Mouse (Mus musculus) liver, embryonic 15.5 days (tissue): ENCODE results near the gene Gm20388. TPM values are rescaled to one million over a fixed set of nuclear protein-coding genes. Genes with fewer than 3 reads are reported as not detected.
"Not testable (repeated sequence)": the region's sequence is repeated elsewhere in the genome, so short reads cannot be mapped to it uniquely, and the experiment has no call there.

Experiments
- ATAC-seq: fragments of 200-750 bp; cut with Nextera tagmentation; 2 replicates; pipeline ENCODE4 v1.8.0; 2017; ENCODE audit warnings: moderate number of reproducible peaks, mild to moderate bottlenecking, moderate library complexity; ENCODE audit not compliant: insufficient read depth
- H3K27ac ChIP-seq: fragments of 300-500 bp; sonication (generic); replicated peaks from 2 replicates; pipeline ENCODE4 v1.5.1; 2015; ENCODE audit warnings: mild to moderate bottlenecking, inconsistent platforms
- H3K27me3 ChIP-seq: fragments of 300-500 bp; sonication (generic); 2 replicates; pipeline ENCODE4 v1.6.1; 2015; ENCODE audit warnings: mild to moderate bottlenecking, inconsistent platforms
- H3K36me3 ChIP-seq: fragments of 300-500 bp; sonication (generic); replicated peaks from 2 replicates; pipeline ENCODE4 v1.6.1; 2015; ENCODE audit warnings: moderate library complexity, mild to moderate bottlenecking, inconsistent platforms
- H3K4me1 ChIP-seq: fragments of 300-500 bp; sonication (generic); replicated peaks from 2 replicates; pipeline ENCODE4 v1.6.1; 2015; ENCODE audit warnings: inconsistent platforms
- H3K4me2 ChIP-seq: fragments of 300-500 bp; sonication (generic); 2 replicates; pipeline ENCODE4 v1.6.1; 2015; ENCODE audit warnings: moderate library complexity, mild to moderate bottlenecking, inconsistent platforms
- H3K4me3 ChIP-seq: fragments of 300-500 bp; sonication (generic); replicated peaks from 2 replicates; pipeline ENCODE4 v1.5.1; 2015; ENCODE audit warnings: mild to moderate bottlenecking, inconsistent platforms
- H3K9ac ChIP-seq: fragments of 300-500 bp; sonication (generic); 2 replicates; pipeline ENCODE4 v1.6.1; 2015; ENCODE audit warnings: moderate library complexity, mild to moderate bottlenecking, inconsistent platforms
- H3K9me3 ChIP-seq: fragments of 300-500 bp; sonication (generic); replicated peaks from 2 replicates; pipeline ENCODE4 v1.6.1; 2016; ENCODE audit warnings: inconsistent platforms
- WGBS: fragments of 180-500 bp; shearing (Covaris S2); methylation state at CpG from one replicate; pipeline ENCODE4 v1.1.7; 2015; ENCODE audit warnings: mixed read lengths; ENCODE audit not compliant: insufficient replicate concordance; 5-methylcytosine and 5-hydroxymethylcytosine counted together
- polyA plus RNA-seq: library from polyadenylated mRNA; unstranded; fragments of >200 nt; fragmentation: Nextera tagmentation; extraction: Ambion mirVana; gene quantifications from 2 replicates; pipeline ENCODE4 v1.2.1, GENCODE M21; 2015

Gene Gm20388
- polyA plus RNA-seq, 1 experiment from 2014 or later, result not detected

DNA sequence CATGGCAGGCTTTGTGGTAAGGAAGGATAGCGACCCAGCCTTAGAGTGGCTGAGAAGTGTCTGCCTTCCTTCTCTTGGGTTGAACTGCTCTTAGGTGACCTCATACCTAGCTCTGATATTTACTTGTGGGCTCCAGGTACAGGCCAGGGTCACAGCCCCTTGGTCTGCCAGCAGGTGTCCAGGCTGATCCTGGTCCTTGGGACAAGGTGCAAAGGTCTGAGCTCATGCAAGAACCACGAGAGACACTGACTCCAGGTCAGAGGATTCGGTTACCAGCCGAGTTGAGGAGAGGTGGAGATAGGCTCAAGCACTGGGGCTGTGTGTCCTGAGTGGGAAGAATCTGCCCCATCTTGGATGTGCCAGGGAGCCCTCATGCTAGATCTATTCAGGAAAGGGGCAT is 3333.7 kb downstream of the Gm20388 start:
- peak; percentile 19 for ATAC-seq
- Histone ChIP-seq H3K9me3 (no peaks in the 10 kb centered on the region), H3K27ac (no peak overlapping the region), H3K4me3 (no peak overlapping the region), H3K27me3 (no peaks in the 10 kb centered on the region), H3K4me1 (peaks cover 18% of the 10 kb centered on the region), H3K4me2 (no peak overlapping the region), H3K9ac (no peak overlapping the region), H3K36me3 (peaks cover 34% of the 10 kb centered on the region)
- WGBS, result 58% methylated on average over 4 of the region's 4 CpGs

DNA sequence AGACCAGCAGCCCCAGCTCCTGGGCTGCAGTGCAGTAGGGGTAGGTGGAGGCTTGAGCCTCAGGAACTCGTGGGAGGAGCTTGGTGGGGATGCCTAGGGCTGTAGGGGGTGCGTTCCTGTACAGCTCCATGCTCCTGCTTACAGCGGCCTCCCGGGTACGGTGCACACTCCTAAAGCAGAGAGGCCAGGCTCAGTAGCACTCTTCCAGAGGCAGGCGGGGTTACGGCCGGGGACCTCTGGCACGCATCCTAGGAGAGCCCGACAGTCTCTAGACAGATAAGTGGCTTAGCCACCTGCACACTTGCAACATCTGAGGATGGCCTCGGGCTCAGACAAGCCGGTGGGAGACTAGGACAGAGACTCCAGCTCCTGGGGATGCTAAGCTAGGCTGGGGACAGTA is 3334.9 kb downstream of the Gm20388 start:
- Histone ChIP-seq H3K4me3 (no peak overlapping the region), H3K4me1 (peaks cover 18% of the 10 kb centered on the region), H3K4me2 (no peak overlapping the region), H3K36me3 (peaks cover 37% of the 10 kb centered on the region), H3K27ac (no peak overlapping the region), H3K9ac (no peak overlapping the region), H3K9me3 (no peaks in the 10 kb centered on the region), H3K27me3 (no peaks in the 10 kb centered on the region)
- no peak for ATAC-seq
- 79% methylated on average over 12 of the region's 12 CpGs for WGBS

DNA sequence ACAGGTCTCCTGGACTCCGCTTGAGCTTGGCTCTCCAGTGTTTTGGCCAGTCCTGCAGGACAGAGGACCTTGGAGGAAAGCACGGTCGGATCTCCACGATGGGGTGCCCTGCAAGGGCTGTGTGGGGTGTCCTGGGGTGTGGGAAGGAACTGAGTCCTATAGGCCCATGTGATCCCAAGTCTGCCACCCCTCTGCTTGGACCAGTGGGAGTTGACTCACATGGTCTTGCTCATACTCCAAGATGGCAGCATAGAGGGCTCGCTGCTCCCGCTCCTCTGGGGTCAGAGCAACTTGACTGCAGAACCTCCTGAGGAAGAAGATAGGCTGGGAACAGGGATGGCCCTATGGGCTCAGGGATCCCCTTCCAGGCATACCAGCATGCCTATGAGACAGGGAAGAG is 3337.1 kb downstream of the Gm20388 start:
- WGBS, result 85% methylated on average over 6 of the region's 6 CpGs
- Histone ChIP-seq H3K27ac (no peak overlapping the region), H3K4me3 (no peak overlapping the region), H3K9ac (no peak overlapping the region), H3K4me2 (no peak overlapping the region), H3K36me3 (peaks cover 40% of the 10 kb centered on the region), H3K27me3 (no peaks in the 10 kb centered on the region), H3K9me3 (no peaks in the 10 kb centered on the region), H3K4me1 (peaks cover 25% of the 10 kb centered on the region)
- ATAC-seq, result no peak

DNA sequence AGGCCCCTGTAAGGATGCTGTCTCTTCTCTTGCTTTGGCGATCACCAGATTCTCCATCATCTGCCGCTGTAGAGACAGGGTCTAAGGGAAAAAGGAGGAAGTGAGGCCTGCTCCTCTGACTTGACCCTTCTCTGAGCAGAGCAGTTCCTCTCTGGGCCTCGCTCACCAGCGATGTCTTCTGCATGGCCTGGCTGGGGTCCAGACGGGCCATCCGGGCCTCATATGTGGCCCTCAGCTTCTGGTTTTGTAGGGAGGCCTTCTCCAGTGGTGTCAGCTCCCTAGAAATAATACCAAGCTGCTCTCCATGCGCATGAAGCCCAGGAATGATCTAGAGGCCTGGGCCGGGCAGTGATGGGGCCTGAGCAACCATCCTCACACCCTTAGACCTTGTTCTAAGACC is 3338.0 kb downstream of the Gm20388 start:
- no peak for ATAC-seq
- peaks cover 28% of the 10 kb centered on the region for H3K4me1 ChIP-seq
- no peak overlapping the region for H3K4me2 ChIP-seq
- 67% methylated on average over 8 of the region's 8 CpGs for WGBS
- H3K27ac ChIP-seq, result no peak overlapping the region
- no peak overlapping the region for H3K4me3 ChIP-seq
- H3K36me3 ChIP-seq, result peaks cover 37% of the 10 kb centered on the region
- no peak overlapping the region for H3K9ac ChIP-seq
- H3K9me3 ChIP-seq, result no peaks in the 10 kb centered on the region
- H3K27me3 ChIP-seq, result no peaks in the 10 kb centered on the region

DNA sequence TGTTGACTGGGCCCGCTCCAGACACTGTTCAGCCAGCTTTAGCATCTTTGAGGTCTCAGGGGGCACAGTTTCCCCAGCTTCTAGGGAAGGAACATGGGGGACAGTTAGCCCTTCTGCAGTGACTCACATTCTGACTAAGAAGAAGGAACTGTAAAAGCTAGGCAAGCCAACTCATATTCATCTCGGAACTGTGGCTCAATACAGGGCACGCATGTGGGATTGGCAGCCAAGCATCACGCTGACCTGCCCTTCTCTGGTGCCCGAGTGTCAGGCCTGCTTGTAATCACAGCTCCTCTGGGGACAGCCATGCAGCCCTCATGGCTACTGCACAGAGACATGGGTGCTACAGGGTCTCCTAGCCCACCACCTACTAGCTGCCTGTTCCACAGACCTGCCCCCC is 3340.3 kb downstream of the Gm20388 start:
- WGBS, result 90% methylated on average over 5 of the region's 5 CpGs
- no peak for ATAC-seq
- H3K27ac ChIP-seq, result no peak overlapping the region
- no peaks in the 10 kb centered on the region for H3K27me3 ChIP-seq
- peaks cover 31% of the 10 kb centered on the region for H3K36me3 ChIP-seq
- H3K4me2 ChIP-seq, result no peak overlapping the region
- H3K4me3 ChIP-seq, result no peak overlapping the region
- no peak overlapping the region for H3K9ac ChIP-seq
- H3K9me3 ChIP-seq, result no peaks in the 10 kb centered on the region
- H3K4me1 ChIP-seq, result peaks cover 34% of the 10 kb centered on the region

DNA sequence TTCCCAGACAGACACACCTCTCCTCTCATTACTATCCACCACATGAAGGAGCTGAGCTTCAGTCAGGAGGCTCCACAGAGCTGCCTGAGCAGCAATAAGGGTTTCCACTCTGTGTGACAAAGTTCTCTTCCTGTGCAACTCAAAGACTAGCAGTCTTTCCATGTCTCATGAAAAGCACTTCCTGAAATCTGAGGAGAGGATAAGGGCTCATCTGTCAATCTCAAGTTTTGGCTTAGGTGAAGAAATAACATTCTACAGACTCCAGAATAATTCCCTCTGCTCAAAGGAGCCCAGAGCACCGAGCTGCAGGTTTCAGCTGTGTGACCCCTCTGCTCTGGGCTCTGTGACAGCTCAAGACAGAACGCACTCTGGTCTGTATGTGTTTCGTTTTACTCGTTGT is 3342.3 kb downstream of the Gm20388 start:
- Histone ChIP-seq H3K9ac (peak overlapping the region; percentile 94), H3K27me3 (no peaks in the 10 kb centered on the region), H3K27ac (peak overlapping the region; percentile 88), H3K4me3 (peak overlapping the region; percentile 98), H3K4me1 (peaks cover 40% of the 10 kb centered on the region), H3K36me3 (peaks cover 32% of the 10 kb centered on the region), H3K9me3 (no peaks in the 10 kb centered on the region), H3K4me2 (peak overlapping the region; percentile 97)
- WGBS, result 49% methylated on average over 4 of the region's 4 CpGs
- ATAC-seq, result no peak

DNA sequence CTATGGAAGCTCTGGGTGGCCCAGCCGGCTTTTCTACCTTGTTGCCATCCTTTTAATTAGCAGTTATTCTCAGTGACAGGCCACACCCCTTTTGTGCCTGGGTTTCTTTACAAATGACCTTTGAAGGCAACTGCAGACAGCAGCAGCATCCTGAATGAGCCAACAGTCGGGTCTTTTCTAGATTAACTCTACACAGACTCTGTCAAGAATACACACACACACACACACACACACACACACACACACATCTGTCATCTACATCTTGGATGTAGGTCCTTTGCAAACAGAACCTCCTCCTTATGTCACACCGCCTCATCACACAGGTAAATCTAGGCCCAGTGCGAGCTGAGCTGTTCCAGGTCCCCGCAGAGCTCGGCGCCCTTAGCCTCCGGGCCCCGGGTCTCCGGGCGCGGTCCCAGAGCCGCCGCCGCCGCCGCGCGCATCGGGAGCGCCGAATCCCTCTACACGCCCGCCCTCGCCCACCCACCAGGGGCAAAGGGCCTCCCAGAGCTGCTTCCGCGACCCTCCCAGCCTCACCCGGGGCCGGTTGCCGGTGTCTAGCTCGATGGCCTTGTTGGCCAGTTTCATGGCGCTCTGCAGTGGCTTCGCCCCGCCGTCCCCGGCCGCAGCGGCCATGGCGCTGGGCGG is 3342.9 kb downstream of the Gm20388 start:
- WGBS, result under 1% methylated on average over 40 of the region's 40 CpGs
- peak overlapping the region; percentile 98 for H3K4me3 ChIP-seq
- ATAC-seq, result peak; percentile 35
- H3K4me1 ChIP-seq, result peaks cover 40% of the 10 kb centered on the region
- peak overlapping the region; percentile 94 for H3K9ac ChIP-seq
- peak overlapping the region; percentile 97 for H3K4me2 ChIP-seq
- no peaks in the 10 kb centered on the region for H3K9me3 ChIP-seq
- peaks cover 38% of the 10 kb centered on the region for H3K36me3 ChIP-seq
- no peaks in the 10 kb centered on the region for H3K27me3 ChIP-seq
- peak overlapping the region; percentile 88 for H3K27ac ChIP-seq

- peak within 1 kb of the TSS; percentile 97 for H3K4me2 ChIP-seq
- H3K36me3 ChIP-seq, result peaks cover 45% of the 10 kb centered on the region
- WGBS, result under 1% methylated on average over 99 of the region's 99 CpGs
- H3K9ac ChIP-seq, result peak within 1 kb of the TSS; percentile 94
- peaks cover 40% of the 10 kb centered on the region for H3K4me1 ChIP-seq
- H3K4me3 ChIP-seq, result peak within 1 kb of the TSS; percentile 98
- ATAC-seq, result peak; percentile 96
- peak within 1 kb of the TSS; percentile 88 for H3K27ac ChIP-seq
- no peaks in the 10 kb centered on the region for H3K9me3 ChIP-seq
- H3K27me3 ChIP-seq, result no peaks in the 10 kb centered on the region
Measured at GRCm38 (mm10) chr8:123254099-123254885, 3343.7 kb downstream of the Gm20388 start, which contains the start of the genes Zfp276 and Vps9d1. Zfp276 (plus strand) TSS chr8:123254195. Vps9d1 (minus strand) TSS chr8:123254348.

GRCm38 (mm10) chr8:123255170-123255569 is 3344.5 kb downstream of the Gm20388 start:
- 59% methylated on average over 6 of the region's 6 CpGs for WGBS
- Histone ChIP-seq H3K9me3 (no peaks in the 10 kb centered on the region), H3K27me3 (no peaks in the 10 kb centered on the region), H3K4me1 (peaks cover 40% of the 10 kb centered on the region), H3K4me2 (peak overlapping the region; percentile 97), H3K27ac (0 out of 2 replicates have a peak overlapping the region, but pooled peaks have one; percentile 88), H3K9ac (peak overlapping the region; percentile 94), H3K4me3 (peak overlapping the region; percentile 98), H3K36me3 (peaks cover 53% of the 10 kb centered on the region)
- no peak for ATAC-seq

DNA sequence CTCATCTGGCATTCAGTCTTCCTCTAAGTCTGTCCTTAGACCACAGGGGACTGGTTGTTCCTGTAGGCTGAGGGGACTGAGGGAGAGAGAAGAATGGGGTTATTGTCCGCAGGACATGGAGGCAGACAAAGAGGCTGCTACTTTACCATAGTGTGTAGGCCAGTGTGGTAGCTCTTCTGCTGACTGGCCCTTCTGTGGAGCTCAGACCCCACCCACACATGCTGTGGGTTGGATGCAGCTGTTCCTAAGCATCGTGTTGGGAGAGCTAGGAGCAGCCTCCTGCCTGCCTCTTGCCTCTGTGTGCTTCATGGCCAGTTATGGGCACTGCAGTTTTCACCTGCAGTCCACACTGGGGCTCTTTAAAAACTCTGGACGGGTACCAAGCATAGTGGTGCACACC is 3346.5 kb downstream of the Gm20388 start:
- H3K9ac ChIP-seq, result no peak overlapping the region
- H3K4me2 ChIP-seq, result no peak overlapping the region
- H3K4me1 ChIP-seq, result peaks cover 36% of the 10 kb centered on the region
- no peak overlapping the region for H3K27ac ChIP-seq
- no peaks in the 10 kb centered on the region for H3K27me3 ChIP-seq
- ATAC-seq, result no peak
- H3K4me3 ChIP-seq, result no peak overlapping the region
- 69% methylated on average over 3 of the region's 3 CpGs for WGBS
- no peaks in the 10 kb centered on the region for H3K9me3 ChIP-seq
- peaks cover 57% of the 10 kb centered on the region for H3K36me3 ChIP-seq

- not testable (repeated sequence) for H3K4me2 ChIP-seq, H3K27me3 ChIP-seq, ATAC-seq, H3K27ac ChIP-seq, H3K9me3 ChIP-seq, H3K4me3 ChIP-seq, H3K9ac ChIP-seq
- WGBS, result 75% methylated on average over 8 of the region's 8 CpGs
- H3K36me3 ChIP-seq, result peaks cover 57% of the 10 kb centered on the region
- peaks cover 31% of the 10 kb centered on the region for H3K4me1 ChIP-seq
Measured at GRCm38 (mm10) chr8:123257593-123257992, 3347.0 kb downstream of the Gm20388 start.
